Mouse (Mus musculus): ENCODE results near the gene Ddrgk1.

- TF ChIP-seq CHD2 (IDR thresholded peaks at IDR 0.05; ENCODE audit: low read depth, low read length) (no peak), HCFC1 (IDR thresholded peaks at IDR 0.05; ENCODE audit: borderline replicate concordance, insufficient read depth, low read length) (no peak), MAFK (IDR thresholded peaks at IDR 0.05; ENCODE audit: insufficient read depth, low read depth, low read length) (no peak), ZC3H11A (IDR thresholded peaks at IDR 0.05; ENCODE audit: borderline replicate concordance, low read depth, low read length) (no peak)
These were observed 23.0 kb downstream of the Ddrgk1 start for GRCm38 (mm10) chr2:130641351-130642025.

Measured in ES-E14 (cell line).